Comparison of ENCODE assay signal across 15 mouse cellular contexts in the genomic region with DNA sequence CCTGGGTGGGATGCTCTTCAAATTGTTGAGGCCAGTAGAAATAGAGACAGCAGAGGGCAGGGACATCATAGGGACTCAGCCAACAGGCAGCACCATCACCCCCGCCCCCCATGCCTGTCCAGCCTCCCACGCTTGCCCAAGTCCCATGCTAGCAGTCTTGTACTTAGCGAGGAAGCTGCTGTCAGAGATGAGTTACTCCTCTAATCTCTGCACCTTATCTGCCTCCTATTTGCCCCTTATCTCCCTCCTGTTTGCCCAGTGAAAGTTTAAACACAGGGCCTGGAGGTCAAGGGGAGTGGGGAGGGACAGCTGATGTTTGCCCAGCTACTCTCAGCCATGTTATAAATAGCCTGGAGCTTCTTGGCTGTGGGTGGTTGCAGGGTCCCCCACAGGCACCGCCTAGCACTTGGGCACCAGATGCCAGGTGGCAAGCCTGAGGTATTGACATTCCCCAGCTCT. TPM values are rescaled to one million over a fixed set of nuclear protein-coding genes. Genes with fewer than 3 reads are reported as not detected.
A peak's percentile ranks its signal among the peaks of the same experiment; 100 is the strongest.
DNase-seq lines count a peak whose midpoint lies in the region; ATAC-seq and TF ChIP-seq lines count a peak whose summit lies in the region.
"Had no signal": no experiment of that assay in that cellular context is flagged by ENCODE, and none has a peak within 500 bp of the region (broad histone marks: within the 10 kb centered on the region; RNA-seq: fewer than 3 reads in every experiment).

No protein-coding gene starts in this region.

- H3K27ac ChIP-seq in liver, embryonic 11.5 days (ENCODE audit: low read depth, low read length), result no peak overlapping the region
- H3K27ac ChIP-seq in liver, embryonic 15.5 days (replicated peaks), result no peak overlapping the region
- H3K27ac ChIP-seq: limb, embryonic 15.5 days had no signal

- TF ChIP-seq CTCF in E14TG2a.4 (conservative IDR thresholded peaks at IDR 0.05; ENCODE audit: low read length), result no peak

- H3K4me3 ChIP-seq in liver, embryonic 11.5 days (ENCODE audit: low read depth, low read length), result no peak overlapping the region
- H3K4me3 ChIP-seq in E14TG2a.4 (replicated peaks; ENCODE audit: low read length), result 0 out of 2 replicates have a peak overlapping the region, but pooled peaks have one; percentile 10
- H3K4me3 ChIP-seq in liver, embryonic 15.5 days (replicated peaks), result no peak overlapping the region
- H3K4me3 ChIP-seq: limb, embryonic 15.5 days had no signal

- H3K9ac ChIP-seq in liver, embryonic 11.5 days (ENCODE audit: low read depth, low read length), result no peak overlapping the region
- no peak overlapping the region for H3K9ac ChIP-seq in liver, embryonic 15.5 days
- H3K9ac ChIP-seq: limb, embryonic 15.5 days had no signal

- H3K27me3 ChIP-seq in liver, embryonic 11.5 days (replicated peaks; ENCODE audit: control insufficient read depth, insufficient read depth, low read length), result 0 out of 2 replicates have a peak, but pooled peaks cover 2% of the 10 kb centered on the region
- peaks cover 7% of the 10 kb centered on the region; the same call in 1 of the 2 replicates for H3K27me3 ChIP-seq in E14TG2a.4 (ENCODE audit: insufficient read depth, low read length)
- peaks cover 9% of the 10 kb centered on the region; the same call in 1 of the 2 replicates for H3K27me3 ChIP-seq in liver, embryonic 15.5 days
- H3K27me3 ChIP-seq: limb, embryonic 15.5 days had no signal

- no peaks in the 10 kb centered on the region for H3K9me3 ChIP-seq in liver, embryonic 11.5 days (ENCODE audit: control insufficient read depth, low read length)
- H3K9me3 ChIP-seq in E14TG2a.4 (ENCODE audit: low read length), result no peaks in the 10 kb centered on the region
- H3K9me3 ChIP-seq in liver, embryonic 15.5 days (replicated peaks), result no peaks in the 10 kb centered on the region
- H3K9me3 ChIP-seq: limb, embryonic 15.5 days had no signal

- H3K36me3 ChIP-seq in liver, embryonic 11.5 days (ENCODE audit: control insufficient read depth, insufficient read depth, low read length), result no peaks in the 10 kb centered on the region
- H3K36me3 ChIP-seq in E14TG2a.4 (ENCODE audit: insufficient read depth, low read length), result no peaks in the 10 kb centered on the region
- no peaks in the 10 kb centered on the region for H3K36me3 ChIP-seq in liver, embryonic 15.5 days (replicated peaks)
- H3K36me3 ChIP-seq: limb, embryonic 15.5 days had no signal

- WGBS in liver, embryonic 11.5 days, result 25% methylated on average over 4 of the region's 4 CpGs
- WGBS in liver, embryonic 15.5 days (ENCODE audit: insufficient replicate concordance), result 48% methylated on average over 4 of the region's 4 CpGs

- peak; percentile 65 for ATAC-seq in liver, embryonic 11.5 days (replicated peaks; ENCODE audit: low FRiP score)
- ATAC-seq in liver, embryonic 15.5 days (ENCODE audit: insufficient read depth), result peak; percentile 38
- ATAC-seq: forebrain, embryonic 14.5 days had no signal

- peak; percentile 23 for DNase-seq in adrenal gland, adult 2 months
- DNase-seq in adrenal gland, postnatal 14 days, result no peak
- DNase-seq in liver, embryonic 11.5 days (ENCODE audit: low spot score), result no peak
- DNase-seq in liver, result no peak
- DNase-seq in gastrocnemius, postnatal 25 days, result no peak
- DNase-seq in layer of hippocampus, adult 9-10 months (ENCODE audit: low spot score), result no peak
- DNase-seq: kidney, adult 18-20 months had no signal

- H3K4me2 ChIP-seq in liver, embryonic 11.5 days, result no peak overlapping the region
- no peak overlapping the region for H3K4me2 ChIP-seq in liver, embryonic 15.5 days
- H3K4me2 ChIP-seq: limb, embryonic 15.5 days had no signal

- peaks cover 13% of the 10 kb centered on the region for H3K4me1 ChIP-seq in liver, embryonic 11.5 days (replicated peaks; ENCODE audit: control insufficient read depth, insufficient read depth, low read length)
- peaks cover 43% of the 10 kb centered on the region for H3K4me1 ChIP-seq in E14TG2a.4 (replicated peaks; ENCODE audit: low read depth, low read length)
- peaks cover 41% of the 10 kb centered on the region for H3K4me1 ChIP-seq in liver, embryonic 15.5 days (replicated peaks)

RNA-seq across cellular contexts. Expression of gene Egfl7, which starts 23.2 kb away (rescaled TPM):
- total RNA-seq in adrenal gland, adult 2 months (2021), result 100 to 1,000 TPM in 1 of 2 experiments, 10 to 100 TPM in 1; 71.2 to 146 TPM
- polyA plus RNA-seq in adrenal gland, adult 2 months (2012; rRNA removed), result 355 and 444 TPM in 2 replicates
- total RNA-seq in adrenal gland, postnatal 14 days (2021), result 217 and 247 TPM in 2 replicates
- polyA plus RNA-seq in liver, embryonic 11.5 days (2014; fragmentation: Nextera tagmentation; extraction: Ambion mirVana), result 161 and 181 TPM in 2 replicates
- polyA plus RNA-seq in liver, embryonic 15.5 days (2015; fragmentation: Nextera tagmentation; extraction: Ambion mirVana), result 55.1 and 64.6 TPM in 2 replicates
- 10 to 100 TPM; 42.3 to 67.2 TPM for total RNA-seq in gastrocnemius, postnatal 25 days (2021)
- total RNA-seq: monocyte, adult 5-6 weeks had no signal

RNA-seq across cellular contexts. Expression of gene Gm20532, which starts 29.9 kb away (rescaled TPM):
- total RNA-seq in adrenal gland, adult 2 months (2021), result not detected
- polyA plus RNA-seq in adrenal gland, adult 2 months (2012; rRNA removed), result not detected in 2 replicates
- total RNA-seq in adrenal gland, postnatal 14 days (2021), result not detected in 2 replicates
- polyA plus RNA-seq in liver, embryonic 11.5 days (2014; fragmentation: Nextera tagmentation; extraction: Ambion mirVana), result not detected in 2 replicates
- polyA plus RNA-seq in liver, embryonic 15.5 days (2015; fragmentation: Nextera tagmentation; extraction: Ambion mirVana), result not detected in 2 replicates
- total RNA-seq in gastrocnemius, postnatal 25 days (2021), result not detected
- total RNA-seq: granulocyte monocyte progenitor cell, adult 5-6 weeks; layer of hippocampus, postnatal 25 days; monocyte, adult 5-6 weeks had no signal
- polyA plus RNA-seq: forebrain, embryonic 14.5 days; limb, embryonic 15.5 days had no signal

RNA-seq across cellular contexts. Expression of gene Notch1, which starts 40.1 kb away (rescaled TPM):
- 10 to 100 TPM; 17.6 to 21.1 TPM for total RNA-seq in adrenal gland, adult 2 months (2021)
- 37.1 and 49.2 TPM in 2 replicates for polyA plus RNA-seq in adrenal gland, adult 2 months (2012; rRNA removed)
- total RNA-seq in adrenal gland, postnatal 14 days (2021), result 27.5 and 35.7 TPM in 2 replicates
- 7.1 and 10.5 TPM in 2 replicates for polyA plus RNA-seq in liver, embryonic 11.5 days (2014; fragmentation: Nextera tagmentation; extraction: Ambion mirVana)
- 2.8 and 3.1 TPM in 2 replicates for polyA plus RNA-seq in liver, embryonic 15.5 days (2015; fragmentation: Nextera tagmentation; extraction: Ambion mirVana)
- total RNA-seq in gastrocnemius, postnatal 25 days (2021), result 1 to 10 TPM; 7.0 to 9.2 TPM
- total RNA-seq: MEL had no signal

RNA-seq across cellular contexts. Expression of gene Agpat2, which starts 47.7 kb away (rescaled TPM):
- total RNA-seq in adrenal gland, adult 2 months (2021), result 100 to 1,000 TPM; 469 to 591 TPM
- 584 and 714 TPM in 2 replicates for polyA plus RNA-seq in adrenal gland, adult 2 months (2012; rRNA removed)
- total RNA-seq in adrenal gland, postnatal 14 days (2021), result 271 and 405 TPM in 2 replicates
- polyA plus RNA-seq in liver, embryonic 11.5 days (2014; fragmentation: Nextera tagmentation; extraction: Ambion mirVana), result 36.1 and 40.1 TPM in 2 replicates
- 55.6 and 63.7 TPM in 2 replicates for polyA plus RNA-seq in liver, embryonic 15.5 days (2015; fragmentation: Nextera tagmentation; extraction: Ambion mirVana)
- 10 to 100 TPM in 1 of 2 experiments, 1 to 10 TPM in 1; 3.0 to 14.6 TPM for total RNA-seq in gastrocnemius, postnatal 25 days (2021)
